Mouse (Mus musculus) CH12.LX (cell line): ENCODE data around the gene Prr23a1. TPM values are rescaled to one million over a fixed set of nuclear protein-coding genes. Genes with fewer than 3 reads are reported as not detected.

Experiments used
- DNase-seq: peaks from one replicate; pipeline ENCODE4 v3.0.0-alpha.2; 2013; ENCODE audit errors: extremely low read depth
- H3K27ac ChIP-seq: 2 replicates; pipeline ENCODE4 v1.5.1; 2012; ENCODE audit warnings: low read depth, mild to moderate bottlenecking, control low read depth, moderate library complexity; ENCODE audit not compliant: insufficient read depth
- H3K27me3 ChIP-seq: replicated peaks from 2 replicates; pipeline ENCODE3; 2012; ENCODE audit warnings: inconsistent platforms
- H3K36me3 ChIP-seq, 2 experiments: replicated peaks in 1 of 2; 2 replicates each; pipeline versions ENCODE3 to v1.6.1; 2012; ENCODE audit warnings: inconsistent platforms in 1 of 2, low read length in 1 of 2, mild to moderate bottlenecking in 1 of 2, mixed read lengths in 1 of 2, moderate library complexity in 1 of 2; ENCODE audit not compliant: control insufficient read depth in 1 of 2, insufficient read depth in 1 of 2
- H3K4me1 ChIP-seq, 2 experiments: 2 replicates each; pipeline ENCODE4 v1.6.1; 2012; ENCODE audit warnings: inconsistent platforms in 1 of 2, moderate library complexity in 1 of 2; ENCODE audit not compliant: insufficient read depth in 2 of 2, control insufficient read depth in 1 of 2
- H3K4me2 ChIP-seq: 2 replicates; pipeline ENCODE4 v1.6.1; 2012; ENCODE audit warnings: low read depth, mild to moderate bottlenecking, control low read depth; ENCODE audit not compliant: poor library complexity, insufficient read depth, severe bottlenecking
- H3K4me3 ChIP-seq, 3 experiments: fragments of 150-350 bp in 1 of 3; sonication (generic) in 1 of 3; replicated peaks in 1 of 3; 2 replicates each; pipeline versions ENCODE3 to v1.5.1; 2011 to 2012; ENCODE audit warnings: low read depth in 2 of 3, low read length in 2 of 3, mild to moderate bottlenecking in 2 of 3, moderate library complexity in 2 of 3, control low read depth in 1 of 3, improper control_type of control experiment in 1 of 3, inconsistent platforms in 1 of 3, mixed read lengths in 1 of 3; ENCODE audit not compliant: poor library complexity in 1 of 3
- H3K79me2 ChIP-seq: replicated peaks from 2 replicates; pipeline ENCODE4 v1.6.1; 2012; ENCODE audit warnings: mild to moderate bottlenecking, moderate library complexity; ENCODE audit not compliant: control insufficient read depth, poor library complexity, insufficient read depth, severe bottlenecking; ENCODE audit errors: extremely low read depth
- H3K9ac ChIP-seq: 2 replicates; pipeline ENCODE4 v1.6.1; 2012; ENCODE audit warnings: low read depth, mild to moderate bottlenecking, control low read depth, moderate library complexity; ENCODE audit not compliant: insufficient read depth
- H3K9me3 ChIP-seq: replicated peaks from 2 replicates; pipeline ENCODE3; 2012; ENCODE audit warnings: low read length, inconsistent platforms, mixed read lengths
- BHLHE40 ChIP-seq: IDR thresholded peaks from 2 replicates; pipeline ENCODE4 v1.6.1; 2011; ENCODE audit warnings: mild to moderate bottlenecking, low read depth, low read length, improper control_type of control experiment
- CTCF ChIP-seq, 2 experiments: IDR thresholded peaks in 1 of 2; conservative IDR thresholded peaks in 1 of 2; 2 replicates each; pipeline ENCODE4 v1.5.1; 2011 to 2012; ENCODE audit warnings: low read depth in 2 of 2, low read length in 2 of 2, improper control_type of control experiment in 1 of 2, inconsistent platforms in 1 of 2, mild to moderate bottlenecking in 1 of 2, moderate library complexity in 1 of 2
- ELF1 ChIP-seq: IDR thresholded peaks from 2 replicates; pipeline ENCODE4 v1.6.1; 2014; ENCODE audit warnings: low read depth, mild to moderate bottlenecking, inconsistent platforms, low read length, improper control_type of control experiment
- ETS1 ChIP-seq: conservative IDR thresholded peaks from 2 replicates; pipeline ENCODE4 v1.6.1; 2012; ENCODE audit warnings: low read depth, mild to moderate bottlenecking, inconsistent platforms, low read length, improper control_type of control experiment, moderate library complexity
- JUND ChIP-seq: conservative IDR thresholded peaks from 2 replicates; pipeline ENCODE4 v1.6.1; 2011; ENCODE audit warnings: low read depth, low read length, improper control_type of control experiment
- KAT2A ChIP-seq: IDR thresholded peaks from 2 replicates; pipeline ENCODE4 v1.6.1; 2012; ENCODE audit warnings: low read length, improper control_type of control experiment, inconsistent platforms; ENCODE audit not compliant: insufficient replicate concordance
- MAX ChIP-seq: IDR thresholded peaks from 2 replicates; pipeline ENCODE4 v1.6.1; 2011; ENCODE audit warnings: low read length, improper control_type of control experiment
- MAZ ChIP-seq: IDR thresholded peaks from 2 replicates; pipeline ENCODE4 v1.6.1; 2012; ENCODE audit warnings: low read depth, mild to moderate bottlenecking, inconsistent platforms, low read length, improper control_type of control experiment, moderate library complexity
- MXI1 ChIP-seq: IDR thresholded peaks from 2 replicates; pipeline ENCODE4 v1.6.1; 2011; ENCODE audit warnings: mild to moderate bottlenecking, low read depth, low read length, improper control_type of control experiment
- MYC ChIP-seq: IDR thresholded peaks from 2 replicates; pipeline ENCODE4 v1.6.1; 2011; ENCODE audit warnings: low read depth, mild to moderate bottlenecking, improper control_type of control experiment, low read length
- POLR2AphosphoS2 ChIP-seq: IDR thresholded peaks from 2 replicates; pipeline ENCODE4 v1.6.1; 2011; ENCODE audit warnings: low read depth, low read length, improper control_type of control experiment
- RAD21 ChIP-seq: IDR thresholded peaks from 2 replicates; pipeline ENCODE4 v1.6.1; 2011; ENCODE audit warnings: low read depth, mild to moderate bottlenecking, low read length, improper control_type of control experiment, moderate library complexity
- SIN3A ChIP-seq: IDR thresholded peaks from 2 replicates; pipeline ENCODE4 v1.6.1; 2012; ENCODE audit warnings: low read length, improper control_type of control experiment, inconsistent platforms
- SMC3 ChIP-seq: IDR thresholded peaks from 2 replicates; pipeline ENCODE4 v1.6.1; 2011; ENCODE audit warnings: low read depth, low read length, improper control_type of control experiment
- TBP ChIP-seq: conservative IDR thresholded peaks from 2 replicates; pipeline ENCODE4 v1.6.1; 2011; ENCODE audit warnings: low read depth, low read length, improper control_type of control experiment
- USF1 ChIP-seq: IDR thresholded peaks from 2 replicates; pipeline ENCODE4 v1.6.1; 2014; ENCODE audit warnings: low read depth, mild to moderate bottlenecking, inconsistent platforms, low read length, improper control_type of control experiment
- USF2 ChIP-seq: conservative IDR thresholded peaks from 2 replicates; pipeline ENCODE4 v1.6.1; 2011; ENCODE audit warnings: low read depth, low read length, improper control_type of control experiment
- dilution Hi-C: fragments of 300-500 bp; cut with MboI; formaldehyde crosslinking; loops from 2 replicates; pipeline ENCODE4 v1.14.3; 2020; ENCODE audit warnings: low sequenced_read_pairs; ENCODE audit not compliant: extremely low pct_unique_long_range_greater_than_20kb, extremely low pct_ligation_motif_present
- in situ Hi-C: fragments of 300-500 bp; cut with MboI; formaldehyde crosslinking; loops from 3 replicates; pipeline ENCODE4 v1.14.3; 2019; ENCODE audit warnings: low sequenced_read_pairs, low pct_ligation_motif_present, low pct_unique_long_range_greater_than_20kb, mixed read lengths
- polyA plus RNA-seq: library from polyadenylated mRNA; unstranded; fragments of >175 nt; gene quantifications from 2 replicates; pipeline ENCODE4 v1.2.1, GENCODE M21; 2012; ENCODE audit warnings: low read depth; ENCODE audit not compliant: insufficient read length
- total RNA-seq, 2 experiments: library from RNA; depleted of rRNA; stranded (reverse); fragments of 300-350 nt in 1 of 2; fragments of >200 nt in 1 of 2; gene quantifications; 2 replicates each; pipeline ENCODE4 v1.2.3; 2012 to 2014

Prr23a1 gene
- total and polyA plus RNA-seq, 3 experiments: not detected

GRCm38 (mm10) chr9:98856210-98856609 is 13.9 kb downstream of the Prr23a1 start, which contains the start of gene Prr23a2:
Gene Prr23a2 (plus strand): TSS chr9:98856494.
- DNase-seq: no peak
- Histone ChIP-seq H3K36me3 (no peaks in the 10 kb centered on the region), H3K4me3 (no peak within 1 kb of the TSS), H3K9me3 (no peaks in the 10 kb centered on the region), H3K4me2 (no peak within 1 kb of the TSS), H3K27me3 (no peaks in the 10 kb centered on the region), H3K27ac (no peak within 1 kb of the TSS), H3K9ac (no peak within 1 kb of the TSS), H3K79me2 (no peaks in the 10 kb centered on the region), H3K4me1 (no peaks in the 10 kb centered on the region)
- dilution Hi-C loops: no loop called here
- TF ChIP-seq CTCF (conservative IDR thresholded peaks at IDR 0.05 in 1 of 2, IDR thresholded peaks at IDR 0.05 in 1 of 2; ENCODE audit: low read depth in 2 of 2, low read length in 2 of 2): no peak
- TF ChIP-seq ETS1: no peak
- TF ChIP-seq KAT2A: no peak
- TF ChIP-seq SIN3A: no peak
- TF ChIP-seq ELF1: no peak
- no peak for TF ChIP-seq JUND
- no peak for TF ChIP-seq MXI1
- TF ChIP-seq SMC3: no peak
- in situ Hi-C loops: no loop called here

- dilution Hi-C loops: no loop called here
- H3K9me3 ChIP-seq: peaks cover 3% of the 10 kb centered on the region
- TF ChIP-seq MYC (no peak), RAD21 (peak; percentile 6), CTCF (conservative IDR thresholded peaks at IDR 0.05 in 1 of 2, IDR thresholded peaks at IDR 0.05 in 1 of 2; ENCODE audit: low read depth in 2 of 2, low read length in 2 of 2) (peak; percentile 23 to 47; a peak in 3 of 4 replicates)
- TF ChIP-seq, all 38 proteins: peak for 2
- peak; percentile 27 for DNase-seq
- Histone ChIP-seq H3K9ac (no peak overlapping the region), H3K4me1 (no peaks in the 10 kb centered on the region), H3K36me3 (no peaks in the 10 kb centered on the region), H3K27me3 (no peaks in the 10 kb centered on the region), H3K27ac (no peak overlapping the region), H3K4me2 (no peak overlapping the region), H3K79me2 (no peaks in the 10 kb centered on the region), H3K4me3 (no peak overlapping the region)
- in situ Hi-C loops: no loop called here
These were observed 21.2 kb downstream of the Prr23a1 start for GRCm38 (mm10) chr9:98863463-98863862.

GRCm38 (mm10) chr9:98864571-98864970 is 22.3 kb downstream of the Prr23a1 start, which contains the start of gene Prr23a3:
Gene Prr23a3 (plus strand): TSS chr9:98864767.
- DNase-seq: no peak
- dilution Hi-C loops (no loop called here), in situ Hi-C loops (no loop called here)
- Histone ChIP-seq H3K79me2 (no peaks in the 10 kb centered on the region), H3K9ac (no peak within 1 kb of the TSS), H3K4me3 (no peak within 1 kb of the TSS), H3K27ac (no peak within 1 kb of the TSS), H3K4me2 (no peak within 1 kb of the TSS), H3K4me1 (no peaks in the 10 kb centered on the region), H3K36me3 (no peaks in the 10 kb centered on the region), H3K9me3 (peaks cover 3% of the 10 kb centered on the region), H3K27me3 (no peaks in the 10 kb centered on the region)
- TF ChIP-seq USF1 (no peak), POLR2AphosphoS2 (no peak), MAX (no peak), BHLHE40 (no peak), TBP (no peak), KAT2A (no peak), USF2 (no peak), MAZ (no peak), RAD21 (no peak)
